Mouse (Mus musculus) bone marrow macrophage, adult 2 months (primary cell): ENCODE measurements around the gene Zswim5.

Experiments used
- CTCF ChIP-seq: IDR thresholded peaks from 2 replicates; pipeline ENCODE4 v1.5.1; 2012; ENCODE audit warnings: low read depth, mild to moderate bottlenecking, low read length, moderate library complexity
- POLR2A ChIP-seq: IDR thresholded peaks from 2 replicates; pipeline ENCODE4 v1.6.1; 2012; ENCODE audit warnings: mild to moderate bottlenecking, low read depth, low read length, borderline replicate concordance

GRCm38 (mm10) chr4:116877729-116878321 lies 649 bp downstream of the Zswim5 start:
- TF ChIP-seq CTCF (no peak), POLR2A (no peak)
